Mouse (Mus musculus) gastrocnemius, postnatal 14 days (tissue): ENCODE data around the gene March6. TPM values are rescaled to one million over a fixed set of nuclear protein-coding genes. Genes with fewer than 3 reads are reported as not detected.
A peak's percentile ranks its signal among the peaks of the same experiment; 100 is the strongest.

Experiments used
- DNase-seq: peaks from one replicate; pipeline ENCODE4 v3.0.0; 2021; ENCODE audit warnings: mixed read lengths
- intact Hi-C: fragments of 180-260 bp; cut with DNase I; formaldehyde crosslinking; loops from one replicate; pipeline ENCODE4 v1.15.1; 2025; ENCODE audit warnings: low total_unique reads
- total RNA-seq, 2 experiments: library from RNA; stranded (reverse); gene quantifications; 2 replicates each; pipeline ENCODE4 v1.2.3; 2021

March6 gene
- total RNA-seq, 2 experiments from 2014 or later = 71.2 to 77.3 TPM

GRCm38 (mm10) chr15:31427390-31427789, 103.5 kb downstream of the March6 start:
- intact Hi-C loops = no loop called here
- DNase-seq = no peak

- no peak for DNase-seq
Measured at GRCm38 (mm10) chr15:31426066-31426706, 104.7 kb downstream of the March6 start.

GRCm38 (mm10) chr15:31422649-31423369, 108.0 kb downstream of the March6 start:
- intact Hi-C loops = no loop called here
- no peak for DNase-seq

More at GRCm38 (mm10) chr15:31426066-31426706, 104.7 kb downstream of the March6 start:
- intact Hi-C loops = no loop called here

- intact Hi-C loops = no loop called here
- no peak for DNase-seq
Measured at GRCm38 (mm10) chr15:31419037-31419436, 111.8 kb downstream of the March6 start.

- DNase-seq = no peak
- intact Hi-C loops = no loop called here
Measured at GRCm38 (mm10) chr15:31418686-31419024, 112.2 kb downstream of the March6 start.

- intact Hi-C loops = no loop called here
- peak; percentile 28 for DNase-seq
Measured at GRCm38 (mm10) chr15:31417796-31418685, 112.8 kb downstream of the March6 start.

- intact Hi-C loops = no loop called here
- DNase-seq = no peak
Measured at GRCm38 (mm10) chr15:31417409-31417795, 113.5 kb downstream of the March6 start.

GRCm38 (mm10) chr15:31415181-31415580, 115.7 kb downstream of the March6 start:
- intact Hi-C loops = no loop called here
- DNase-seq = no peak

GRCm38 (mm10) chr15:31414179-31414898, 116.5 kb downstream of the March6 start:
- no peak for DNase-seq
- intact Hi-C loops = no loop called here

GRCm38 (mm10) chr15:31413662-31414061, 117.2 kb downstream of the March6 start:
- intact Hi-C loops = no loop called here
- DNase-seq = no peak

- intact Hi-C loops = no loop called here
- DNase-seq = no peak
Measured at GRCm38 (mm10) chr15:31412933-31413332, 117.9 kb downstream of the March6 start.

- DNase-seq = no peak
- intact Hi-C loops = no loop called here
Measured at GRCm38 (mm10) chr15:31412436-31412835, 118.4 kb downstream of the March6 start.

- intact Hi-C loops = no loop called here
- DNase-seq = no peak
Measured at GRCm38 (mm10) chr15:31407490-31407889, 123.4 kb downstream of the March6 start.

GRCm38 (mm10) chr15:31406881-31407280, 124.0 kb downstream of the March6 start:
- no peak for DNase-seq

More at GRCm38 (mm10) chr15:31406881-31407280, 124.0 kb downstream of the March6 start:
- intact Hi-C loops = no loop called here

Other genes starting within 250 kb of the March6 start
- 1 to 10 TPM; 5.3 to 6.3 TPM for gene Ankrd33b, start 163.3 kb downstream of the March6 start, total RNA-seq
- gene Ropn1l, start 77.3 kb downstream of the March6 start, total RNA-seq = under 1 TPM; 0.29 to 0.33 TPM
- gene Cmbl, start 34.3 kb upstream of the March6 start, total RNA-seq = 10 to 100 TPM; 28.8 to 48.9 TPM
- 100 to 1,000 TPM; 185 to 229 TPM for gene Cct5, start 70.8 kb upstream of the March6 start, total RNA-seq
- 10 to 100 TPM; 11.1 to 12.2 TPM for gene Fam173b, start 70.8 kb upstream of the March6 start, total RNA-seq